Mouse (Mus musculus) liver, embryonic 14.5 days (tissue): ENCODE measurements at regions not wholly inside any gene's neighbourhood (a gene's known extent, or its start where the extent isn't known, plus 50 kb on each side); places are given as distances from the start of the nearest gene placed in this dataset.

Source experiments
- ATAC-seq: fragments of 200-750 bp; cut with Nextera tagmentation; 2 replicates; pipeline ENCODE4 v1.8.0; 2017; ENCODE audit warnings: moderate number of reproducible peaks, mild to moderate bottlenecking, moderate library complexity; ENCODE audit not compliant: insufficient read depth
- DNase-seq, 3 experiments: peaks; one replicate each; pipeline ENCODE4 v3.0.0-alpha.2; 2012 to 2013; ENCODE audit warnings: low read depth in 3 of 3, low spot score in 3 of 3
- H3K27ac ChIP-seq: fragments of 300-500 bp; sonication (generic); 2 replicates; pipeline ENCODE4 v1.5.1; 2014; ENCODE audit warnings: moderate library complexity, mild to moderate bottlenecking, control low read depth, inconsistent platforms
- H3K27me3 ChIP-seq: fragments of 300-500 bp; sonication (generic); 2 replicates; pipeline ENCODE4 v1.6.1; 2014; ENCODE audit warnings: mild to moderate bottlenecking, low read length, moderate library complexity; ENCODE audit not compliant: control insufficient read depth, insufficient read depth
- H3K36me3 ChIP-seq: fragments of 300-500 bp; sonication (generic); replicated peaks from 2 replicates; pipeline ENCODE4 v1.6.1; 2014; ENCODE audit warnings: low read depth; ENCODE audit not compliant: control insufficient read depth, insufficient read depth
- H3K4me1 ChIP-seq, 2 experiments: fragments of 200-500 bp in 1 of 2; fragments of 300-500 bp in 1 of 2; sonication (generic) in 1 of 2; replicated peaks; 2 replicates each; pipeline ENCODE4 v1.6.1; 2012 to 2014; ENCODE audit warnings: antibody characterized with exemption in 1 of 2, inconsistent platforms in 1 of 2, low read length in 1 of 2; ENCODE audit not compliant: control insufficient read depth in 2 of 2, insufficient read depth in 2 of 2
- H3K4me2 ChIP-seq: fragments of 300-500 bp; sonication (generic); 2 replicates; pipeline ENCODE4 v1.6.1; 2014; ENCODE audit warnings: low read depth, mild to moderate bottlenecking, control low read depth, moderate library complexity
- H3K4me3 ChIP-seq, 2 experiments: fragments of 200-500 bp in 1 of 2; fragments of 300-500 bp in 1 of 2; sonication (generic) in 1 of 2; 2 replicates each; pipeline ENCODE4 v1.5.1; 2012 to 2014; ENCODE audit warnings: low read depth in 2 of 2, low read length in 2 of 2, mild to moderate bottlenecking in 2 of 2, control low read depth in 1 of 2, inconsistent platforms in 1 of 2, moderate library complexity in 1 of 2; ENCODE audit not compliant: insufficient read depth in 1 of 2
- H3K9ac ChIP-seq: fragments of 300-500 bp; sonication (generic); replicated peaks from 2 replicates; pipeline ENCODE4 v1.6.1; 2014; ENCODE audit warnings: mild to moderate bottlenecking, control low read depth, moderate library complexity
- H3K9me3 ChIP-seq: fragments of 300-500 bp; sonication (generic); 2 replicates; pipeline ENCODE4 v1.6.1; 2016; ENCODE audit warnings: low read length, mixed read lengths; ENCODE audit not compliant: control insufficient read depth
- CTCF ChIP-seq: IDR thresholded peaks from 2 replicates; pipeline ENCODE4 v1.5.1; 2016; ENCODE audit warnings: antibody characterized with exemption, low read depth, control low read depth
- EP300 ChIP-seq: IDR thresholded peaks from 2 replicates; pipeline ENCODE4 v1.6.1; 2016; ENCODE audit warnings: antibody characterized with exemption, low read depth
- WGBS: fragments of 180-500 bp; shearing (Covaris S2); extraction: QIAGEN DNeasy Blood & Tissue Kit; methylation state at CpG from one replicate; pipeline ENCODE4 v1.1.7; 2014; ENCODE audit not compliant: insufficient replicate concordance; 5-methylcytosine and 5-hydroxymethylcytosine counted together

- Histone ChIP-seq H3K4me2 (no peak overlapping the region), H3K27ac (no peak overlapping the region), H3K9ac (no peak overlapping the region), H3K27me3 (no peaks in the 10 kb centered on the region), H3K4me3 (no peak overlapping the region), H3K36me3 (no peaks in the 10 kb centered on the region), H3K9me3 (no peaks in the 10 kb centered on the region), H3K4me1 (no peaks in the 10 kb centered on the region)
- DNase-seq (no peak), ATAC-seq (no peak)
- no peak for TF ChIP-seq CTCF
- TF ChIP-seq EP300, result no peak
- 66% methylated on average over 3 of the region's 3 CpGs for WGBS
Observed at GRCm38 (mm10) chr7:124836531-124836930, 607.9 kb upstream of the Kdm8 start.

DNA sequence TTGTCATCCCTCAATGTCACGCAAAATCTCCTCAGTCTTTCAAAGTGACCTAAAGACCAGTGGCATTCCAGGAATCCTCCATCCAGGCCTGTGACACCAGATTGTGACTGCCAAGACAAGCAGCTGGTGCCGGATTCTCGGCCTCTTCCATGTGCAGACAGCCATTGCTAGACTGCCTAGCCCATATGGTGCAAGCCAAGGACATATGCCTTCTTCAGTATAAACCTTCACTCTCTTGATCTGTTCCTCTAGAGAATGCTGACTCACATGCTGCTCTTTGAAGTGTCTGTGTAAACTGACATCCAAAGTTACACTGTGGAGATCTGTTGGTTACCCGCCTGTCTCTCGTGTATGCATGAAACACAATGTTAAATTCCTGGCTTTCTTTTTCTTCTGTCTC lies 589.4 kb upstream of the Kdm8 start:
- no peak for ATAC-seq

DNA sequence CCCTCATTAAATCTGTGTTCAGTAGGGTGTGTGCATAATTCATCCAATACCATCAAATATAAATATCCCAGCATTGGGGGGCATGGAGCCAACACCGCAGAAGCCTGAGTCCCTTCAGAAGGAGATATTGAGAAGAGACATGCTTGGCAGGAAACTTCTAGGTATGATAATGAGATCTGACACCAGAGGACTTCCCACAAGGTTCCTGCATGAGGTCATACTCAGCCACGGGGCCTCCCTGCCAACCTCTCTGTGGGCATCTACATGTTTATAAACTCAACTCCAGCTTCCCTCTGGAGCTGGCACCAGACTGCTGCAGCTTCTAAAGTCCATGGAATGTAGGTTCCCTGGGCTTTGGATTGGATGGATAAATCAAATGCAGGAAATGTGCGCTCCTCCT lies 587.4 kb upstream of the Kdm8 start:
- DNase-seq (no peak), ATAC-seq (no peak)
- Histone ChIP-seq H3K4me3 (no peak overlapping the region), H3K27ac (no peak overlapping the region), H3K4me1 (no peaks in the 10 kb centered on the region), H3K9me3 (no peaks in the 10 kb centered on the region), H3K4me2 (no peak overlapping the region), H3K27me3 (no peaks in the 10 kb centered on the region), H3K9ac (no peak overlapping the region), H3K36me3 (no peaks in the 10 kb centered on the region)
- no peak for TF ChIP-seq CTCF
- no peak for TF ChIP-seq EP300
- WGBS, result 67% methylated on average over 3 of the region's 3 CpGs

More for the DNA sequence above, 589.4 kb upstream of the Kdm8 start:
- Histone ChIP-seq H3K9ac (no peak overlapping the region), H3K27me3 (no peaks in the 10 kb centered on the region), H3K4me2 (no peak overlapping the region), H3K9me3 (no peaks in the 10 kb centered on the region), H3K27ac (no peak overlapping the region), H3K4me1 (no peaks in the 10 kb centered on the region), H3K36me3 (no peaks in the 10 kb centered on the region), H3K4me3 (no peak overlapping the region)
- WGBS, result 68% methylated on average over 5 of the region's 5 CpGs
- no peak for DNase-seq
- no peak for TF ChIP-seq CTCF
- TF ChIP-seq EP300, result no peak

DNA sequence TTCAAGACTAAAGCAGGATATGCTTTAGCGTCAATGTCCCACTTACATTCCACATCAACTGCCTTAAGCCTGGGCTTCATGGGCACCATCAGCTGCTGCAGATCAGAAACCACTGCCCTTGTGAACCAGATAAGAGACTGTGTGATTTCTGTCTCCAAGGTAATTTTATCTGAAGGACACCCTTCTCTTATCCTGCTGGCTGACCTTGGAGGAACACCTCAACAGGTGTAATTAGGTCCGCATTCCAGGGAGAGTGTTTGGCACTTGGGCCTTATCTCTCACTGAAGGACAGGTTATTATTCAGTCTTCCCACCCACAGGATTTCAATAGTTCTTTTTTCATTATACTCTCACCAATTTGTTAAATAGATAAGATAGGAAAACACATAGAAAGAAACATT lies 583.1 kb upstream of the Kdm8 start:
- Histone ChIP-seq H3K36me3 (no peaks in the 10 kb centered on the region), H3K4me2 (no peak overlapping the region), H3K4me1 (no peaks in the 10 kb centered on the region), H3K27ac (no peak overlapping the region), H3K9me3 (no peaks in the 10 kb centered on the region), H3K27me3 (no peaks in the 10 kb centered on the region), H3K9ac (no peak overlapping the region), H3K4me3 (no peak overlapping the region)
- TF ChIP-seq CTCF (no peak), EP300 (no peak)
- ATAC-seq (no peak), DNase-seq (no peak)
- WGBS, result 77% methylated on average over 2 of the region's 2 CpGs

- TF ChIP-seq CTCF, result no peak
- Histone ChIP-seq H3K27me3 (no peaks in the 10 kb centered on the region), H3K4me3 (no peak overlapping the region), H3K4me2 (no peak overlapping the region), H3K9me3 (no peaks in the 10 kb centered on the region), H3K36me3 (no peaks in the 10 kb centered on the region), H3K27ac (no peak overlapping the region), H3K4me1 (no peaks in the 10 kb centered on the region), H3K9ac (no peak overlapping the region)
- WGBS, result 45% methylated on average over 6 of the region's 6 CpGs
- DNase-seq (no peak), ATAC-seq (no peak)
Observed at GRCm38 (mm10) chr7:124868133-124868603, 576.3 kb upstream of the Kdm8 start.
